Mouse (Mus musculus) forebrain, embryonic 14.5 days (tissue): ENCODE results near the gene Mrpl18. TPM values are rescaled to one million over a fixed set of nuclear protein-coding genes. Genes with fewer than 3 reads are reported as not detected.
"Not testable (repeated sequence)": the region's sequence is repeated elsewhere in the genome, so short reads cannot be mapped to it uniquely, and the experiment has no call there.

Experiments used
- ATAC-seq: fragments of 200-750 bp; cut with Nextera tagmentation; 2 replicates; pipeline ENCODE4 v1.8.0; 2017; ENCODE audit warnings: mild to moderate bottlenecking, moderate library complexity
- DNase-seq: peaks from one replicate; pipeline ENCODE4 v3.0.0-alpha.2; 2015; ENCODE audit warnings: low spot score
- H3K27ac ChIP-seq: fragments of 300-500 bp; sonication (generic); 2 replicates; pipeline ENCODE4 v1.5.1; 2014; ENCODE audit warnings: low read depth, mild to moderate bottlenecking, control low read depth, low read length, moderate library complexity
- H3K27me3 ChIP-seq: fragments of 300-500 bp; sonication (generic); replicated peaks from 2 replicates; pipeline ENCODE4 v1.6.1; 2014; ENCODE audit warnings: low read length, control low read depth, mixed read lengths; ENCODE audit not compliant: control insufficient read depth, insufficient read depth
- H3K36me3 ChIP-seq: fragments of 300-500 bp; sonication (generic); 2 replicates; pipeline ENCODE4 v1.6.1; 2014; ENCODE audit warnings: low read length, control low read depth; ENCODE audit not compliant: control insufficient read depth, insufficient read depth
- H3K4me1 ChIP-seq: fragments of 300-500 bp; sonication (generic); 2 replicates; pipeline ENCODE4 v1.6.1; 2014; ENCODE audit warnings: antibody characterized with exemption, low read length, control low read depth; ENCODE audit not compliant: control insufficient read depth, insufficient read depth
- H3K4me2 ChIP-seq: fragments of 300-500 bp; sonication (generic); 2 replicates; pipeline ENCODE4 v1.6.1; 2014; ENCODE audit warnings: mild to moderate bottlenecking, control low read depth, low read length
- H3K4me3 ChIP-seq: fragments of 300-500 bp; sonication (generic); 2 replicates; pipeline ENCODE4 v1.5.1; 2014; ENCODE audit warnings: low read depth, low read length, control low read depth
- H3K9ac ChIP-seq: fragments of 300-500 bp; sonication (generic); 2 replicates; pipeline ENCODE4 v1.6.1; 2014; ENCODE audit warnings: mild to moderate bottlenecking, low read length, control low read depth, moderate library complexity
- H3K9me3 ChIP-seq: fragments of 300-500 bp; sonication (generic); replicated peaks from 2 replicates; pipeline ENCODE4 v1.6.1; 2016; ENCODE audit warnings: low read length, control low read depth, mixed read lengths; ENCODE audit not compliant: control insufficient read depth
- WGBS: fragments of 180-500 bp; shearing (Covaris S2); extraction: QIAGEN DNeasy Blood & Tissue Kit; methylation state at CpG from one replicate; pipeline ENCODE4 v1.1.7; 2014; 5-methylcytosine and 5-hydroxymethylcytosine counted together
- polyA plus RNA-seq: library from polyadenylated mRNA; unstranded; fragments of >200 nt; fragmentation: Nextera tagmentation; extraction: Ambion mirVana; gene quantifications from 2 replicates; pipeline ENCODE4 v1.2.1, GENCODE M21; 2014

Gene Mrpl18
- polyA plus RNA-seq, 1 experiment from 2014 or later = 113 TPM

GRCm38 (mm10) chr17:12940151-12940805, 24.1 kb upstream of the Mrpl18 start, which contains the start of gene Acat3:
TSS of gene Acat3 (minus strand) at chr17:12940600.
- Histone ChIP-seq H3K4me1 (peaks cover 2% of the 10 kb centered on the region; the same call in 1 of the 2 replicates), H3K4me2 (peak within 1 kb of the TSS; percentile 43), H3K27me3 (no peaks in the 10 kb centered on the region), H3K36me3 (peaks cover 31% of the 10 kb centered on the region), H3K9ac (no peak within 1 kb of the TSS), H3K9me3 (no peaks in the 10 kb centered on the region), H3K27ac (no peak within 1 kb of the TSS), H3K4me3 (peak within 1 kb of the TSS; percentile 14; the same call in 1 of the 2 replicates)
- peak; percentile 65 for ATAC-seq
- DNase-seq = no peak
- 14% methylated on average over 27 of the region's 27 CpGs for WGBS

DNA sequence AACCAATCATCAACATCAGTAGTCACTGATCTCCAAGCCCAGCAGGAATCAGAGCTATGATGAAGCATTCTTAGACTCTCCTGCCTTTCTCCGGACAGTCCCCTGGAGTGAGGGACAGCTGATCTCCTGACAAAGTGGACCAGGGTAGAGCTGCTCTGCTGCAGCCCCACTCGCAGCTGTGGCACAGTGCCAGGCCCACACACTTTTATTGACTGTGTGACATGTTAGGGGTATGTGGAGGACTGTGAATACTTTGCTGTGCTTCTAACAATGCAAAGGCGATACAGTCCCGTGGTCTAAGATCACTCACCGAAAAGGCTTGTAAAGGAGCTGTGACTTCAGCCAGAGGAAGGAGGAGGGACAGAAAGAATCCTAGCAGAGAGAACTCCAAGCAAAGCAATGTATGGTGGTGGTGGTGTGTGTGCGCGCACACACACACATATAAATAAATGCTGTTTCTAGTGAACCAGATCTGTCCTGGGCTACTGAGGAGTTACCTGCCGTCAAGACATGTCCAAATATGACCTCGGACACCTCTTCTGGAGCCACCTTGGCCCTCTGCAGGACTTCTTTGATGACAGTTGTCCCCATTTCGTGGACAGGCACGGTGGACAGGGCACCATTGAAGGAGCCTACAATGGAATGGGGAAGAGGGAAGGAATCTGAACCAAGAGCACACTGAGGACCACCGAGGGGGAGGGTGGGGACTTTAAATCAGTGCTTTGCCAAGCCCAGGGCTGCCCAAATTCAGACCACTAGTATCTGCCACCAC, 23.4 kb upstream of the Mrpl18 start:
- not testable (repeated sequence) for H3K9ac ChIP-seq, DNase-seq, H3K27me3 ChIP-seq, H3K27ac ChIP-seq, H3K4me1 ChIP-seq, H3K9me3 ChIP-seq
- H3K36me3 ChIP-seq = peaks cover 24% of the 10 kb centered on the region
- H3K4me2 ChIP-seq = peak overlapping the region; percentile 43
- ATAC-seq = peak; percentile 55
- WGBS = 24% methylated on average over 2 of the region's 12 CpGs
- H3K4me3 ChIP-seq = peak overlapping the region; percentile 14; the same call in 1 of the 2 replicates

DNA sequence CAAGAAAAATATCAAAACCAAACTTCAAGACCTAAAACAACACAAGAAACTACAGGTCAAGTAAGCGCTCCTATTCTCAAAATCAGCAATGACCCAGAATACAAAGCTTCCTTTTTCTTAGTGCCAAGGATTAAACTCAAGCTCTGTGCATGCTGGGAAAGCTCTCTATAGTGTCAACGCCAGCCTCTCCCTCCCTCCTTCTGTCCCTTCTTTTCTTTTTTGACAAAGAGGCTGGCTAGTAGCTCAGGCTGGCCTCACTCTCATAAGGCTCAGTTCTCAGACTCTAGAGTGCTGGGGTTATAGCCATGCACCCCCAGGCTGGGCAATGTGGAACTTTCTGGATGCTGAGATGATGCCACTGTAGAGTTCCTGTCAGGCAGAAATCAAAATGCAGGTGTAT, 21.9 kb upstream of the Mrpl18 start:
- 9% methylated on average over 2 of the region's 2 CpGs for WGBS
- Histone ChIP-seq H3K4me1 (peaks cover 2% of the 10 kb centered on the region; the same call in 1 of the 2 replicates), H3K9ac (no peak overlapping the region), H3K27me3 (no peaks in the 10 kb centered on the region), H3K27ac (no peak overlapping the region), H3K4me2 (no peak overlapping the region), H3K36me3 (peaks cover 11% of the 10 kb centered on the region), H3K9me3 (no peaks in the 10 kb centered on the region), H3K4me3 (no peak overlapping the region)
- DNase-seq (peak; percentile 25), ATAC-seq (no peak)

DNA sequence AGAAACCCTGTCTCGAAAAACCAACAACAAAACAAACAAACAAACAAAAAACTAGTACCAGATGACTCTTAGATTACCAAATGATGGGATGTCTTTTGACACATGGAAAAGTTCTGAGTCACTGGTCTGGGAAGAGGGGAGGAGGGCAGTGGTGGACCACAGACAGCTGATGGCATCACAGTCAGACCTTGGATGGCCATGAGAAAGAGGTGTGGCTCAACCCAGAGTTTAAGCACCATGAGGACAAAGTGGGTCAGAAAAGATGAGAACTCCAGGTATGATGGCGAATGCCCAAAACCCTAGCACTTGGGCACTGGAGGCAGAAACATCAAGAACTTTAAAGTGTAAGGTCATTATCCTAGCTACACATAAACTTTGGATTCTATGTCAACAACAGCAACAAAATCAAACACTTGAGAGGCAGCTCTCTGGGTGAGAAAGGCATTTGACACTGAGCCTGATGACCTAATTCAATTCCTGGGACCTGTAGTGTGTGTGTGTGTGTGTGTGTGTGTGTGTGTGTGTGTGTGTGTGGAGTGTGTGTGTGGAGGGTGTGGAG, 21.3 kb upstream of the Mrpl18 start:
- DNase-seq (no peak), ATAC-seq (no peak)
- H3K9me3 ChIP-seq = no peaks in the 10 kb centered on the region
- 94% methylated on average over 2 of the region's 2 CpGs for WGBS
- peaks cover 5% of the 10 kb centered on the region; the same call in 1 of the 2 replicates for H3K36me3 ChIP-seq
- H3K9ac ChIP-seq = no peak overlapping the region
- H3K4me3 ChIP-seq = no peak overlapping the region
- no peak overlapping the region for H3K27ac ChIP-seq
- H3K27me3 ChIP-seq = no peaks in the 10 kb centered on the region
- peaks cover 2% of the 10 kb centered on the region; the same call in 1 of the 2 replicates for H3K4me1 ChIP-seq
- H3K4me2 ChIP-seq = no peak overlapping the region

- no peak for DNase-seq
- Histone ChIP-seq H3K4me3 (no peak overlapping the region), H3K9me3 (no peaks in the 10 kb centered on the region), H3K36me3 (no peaks in the 10 kb centered on the region), H3K9ac (no peak overlapping the region), H3K27ac (no peak overlapping the region), H3K4me2 (no peak overlapping the region), H3K4me1 (peaks cover 2% of the 10 kb centered on the region; the same call in 1 of the 2 replicates), H3K27me3 (no peaks in the 10 kb centered on the region)
- ATAC-seq = no peak
- WGBS = 5% methylated on average over 4 of the region's 4 CpGs
Observed at GRCm38 (mm10) chr17:12935719-12936118, 19.6 kb upstream of the Mrpl18 start.

- not testable (repeated sequence) for H3K36me3 ChIP-seq, H3K4me1 ChIP-seq
- 92% methylated on average over 5 of the region's 5 CpGs for WGBS
Observed at GRCm38 (mm10) chr17:12931576-12931975, 15.4 kb upstream of the Mrpl18 start.

GRCm38 (mm10) chr17:12925703-12926180, 9.6 kb upstream of the Mrpl18 start:
- Histone ChIP-seq H3K4me3 (no peak overlapping the region), H3K27ac (no peak overlapping the region), H3K27me3 (no peaks in the 10 kb centered on the region), H3K4me1 (no peaks in the 10 kb centered on the region), H3K9me3 (no peaks in the 10 kb centered on the region), H3K36me3 (peaks cover 55% of the 10 kb centered on the region), H3K4me2 (no peak overlapping the region), H3K9ac (no peak overlapping the region)
- ATAC-seq = no peak
- no peak for DNase-seq
- 88% methylated on average over 8 of the region's 8 CpGs for WGBS

More at GRCm38 (mm10) chr17:12931576-12931975, 15.4 kb upstream of the Mrpl18 start:
- not testable (repeated sequence) for H3K27ac ChIP-seq, H3K4me2 ChIP-seq, H3K9me3 ChIP-seq, H3K9ac ChIP-seq, ATAC-seq, H3K27me3 ChIP-seq, H3K4me3 ChIP-seq, DNase-seq

- no peak for DNase-seq
- Histone ChIP-seq H3K4me3 (no peak overlapping the region), H3K27ac (no peak overlapping the region), H3K36me3 (peaks cover 62% of the 10 kb centered on the region), H3K27me3 (no peaks in the 10 kb centered on the region), H3K9ac (no peak overlapping the region), H3K4me1 (no peaks in the 10 kb centered on the region), H3K9me3 (no peaks in the 10 kb centered on the region), H3K4me2 (no peak overlapping the region)
- ATAC-seq = no peak
- WGBS = 90% methylated on average over 3 of the region's 3 CpGs
Observed at GRCm38 (mm10) chr17:12925001-12925400, 8.9 kb upstream of the Mrpl18 start.
